ENCODE assay signal across 21 mouse cellular contexts in the genomic region with DNA sequence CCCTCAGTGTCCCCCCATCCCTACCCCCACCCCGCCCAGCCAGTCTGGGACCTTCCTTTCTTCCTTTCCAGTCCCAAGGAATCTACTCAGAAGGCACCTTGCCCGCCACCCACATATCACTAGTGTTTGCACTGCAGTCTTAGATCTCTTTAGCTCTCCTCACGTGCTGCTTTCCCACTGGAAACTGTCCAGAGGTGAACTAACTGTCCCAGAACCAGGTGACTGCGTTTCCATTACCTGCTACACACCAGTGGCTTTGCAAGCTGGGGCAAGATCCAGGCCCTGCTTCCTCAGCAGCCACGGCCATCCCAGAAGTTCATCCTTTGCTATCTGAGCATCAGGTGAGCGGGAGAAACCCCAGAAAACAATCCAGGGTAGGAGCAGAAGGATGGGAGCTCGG. TPM values are rescaled to one million over a fixed set of nuclear protein-coding genes. Genes with fewer than 3 reads are reported as not detected.
A peak's percentile ranks its signal among the peaks of the same experiment; 100 is the strongest.
DNase-seq lines count a peak whose midpoint lies in the region; ATAC-seq lines count a peak whose summit lies in the region.
"Had no signal": no experiment of that assay in that cellular context is flagged by ENCODE, and none has a peak within 500 bp of the region (broad histone marks: within the 10 kb centered on the region; RNA-seq: fewer than 3 reads in every experiment).

No protein-coding gene starts in this region.

- H3K4me1 ChIP-seq in heart, embryonic 10.5 days: peaks cover 57% of the 10 kb centered on the region
- H3K4me1 ChIP-seq in lung, embryonic 15.5 days: peaks cover 76% of the 10 kb centered on the region
- peaks cover 55% of the 10 kb centered on the region for H3K4me1 ChIP-seq in kidney, embryonic 16.5 days (ENCODE audit: insufficient read depth, low read length)
- peaks cover 49% of the 10 kb centered on the region for H3K4me1 ChIP-seq in stomach, embryonic 15.5 days

- H3K27ac ChIP-seq in heart, embryonic 10.5 days: 0 out of 2 replicates have a peak overlapping the region, but pooled peaks have one; percentile 30
- peak overlapping the region; percentile 92 for H3K27ac ChIP-seq in lung, embryonic 15.5 days
- peak overlapping the region; percentile 85 for H3K27ac ChIP-seq in kidney, embryonic 16.5 days (ENCODE audit: low read length)
- peak overlapping the region; percentile 84 for H3K27ac ChIP-seq in stomach, embryonic 15.5 days
- H3K27ac ChIP-seq: gastrocnemius, adult 2 months; hindbrain, embryonic 15.5 days; liver, embryonic 15.5 days; midbrain, embryonic 12.5 days; neural tube, embryonic 13.5 days had no signal

- no peak overlapping the region for H3K9ac ChIP-seq in lung, embryonic 15.5 days
- H3K9ac ChIP-seq in kidney, embryonic 16.5 days (replicated peaks; ENCODE audit: low read length): no peak overlapping the region
- no peak overlapping the region for H3K9ac ChIP-seq in stomach, embryonic 15.5 days
- H3K9ac ChIP-seq: heart, embryonic 12.5 days; hindbrain, embryonic 15.5 days; liver, embryonic 15.5 days; midbrain, embryonic 12.5 days; neural tube, embryonic 13.5 days had no signal

- no peaks in the 10 kb centered on the region for H3K36me3 ChIP-seq in heart, embryonic 10.5 days
- H3K36me3 ChIP-seq in lung, embryonic 15.5 days: no peaks in the 10 kb centered on the region
- H3K36me3 ChIP-seq in kidney, embryonic 16.5 days (ENCODE audit: insufficient read depth, low read length): no peaks in the 10 kb centered on the region
- H3K36me3 ChIP-seq in stomach, embryonic 15.5 days: no peaks in the 10 kb centered on the region
- H3K36me3 ChIP-seq: heart, embryonic 12.5 days; hindbrain, embryonic 15.5 days; liver, embryonic 15.5 days; midbrain, embryonic 12.5 days; neural tube, embryonic 13.5 days had no signal

- WGBS in heart, embryonic 10.5 days: 73% methylated on average over 7 of the region's 7 CpGs
- 58% methylated on average over 7 of the region's 7 CpGs for WGBS in lung, embryonic 15.5 days
- WGBS in kidney, embryonic 16.5 days: 70% methylated on average over 7 of the region's 7 CpGs
- WGBS in stomach, embryonic 15.5 days: 71% methylated on average over 7 of the region's 7 CpGs

- no peaks in the 10 kb centered on the region for H3K27me3 ChIP-seq in heart, embryonic 10.5 days (ENCODE audit: insufficient read depth, poor library complexity, severe bottlenecking)
- no peaks in the 10 kb centered on the region for H3K27me3 ChIP-seq in lung, embryonic 15.5 days
- no peaks in the 10 kb centered on the region for H3K27me3 ChIP-seq in kidney, embryonic 16.5 days (ENCODE audit: insufficient read depth, low read length)
- H3K27me3 ChIP-seq in stomach, embryonic 15.5 days (replicated peaks): no peaks in the 10 kb centered on the region
- H3K27me3 ChIP-seq: heart, embryonic 12.5 days; hindbrain, embryonic 15.5 days; liver, embryonic 15.5 days; midbrain, embryonic 12.5 days; neural tube, embryonic 13.5 days had no signal

- no peak overlapping the region for H3K4me3 ChIP-seq in heart, embryonic 10.5 days
- no peak overlapping the region for H3K4me3 ChIP-seq in lung, embryonic 15.5 days
- H3K4me3 ChIP-seq in kidney, embryonic 16.5 days (ENCODE audit: low read length): no peak overlapping the region
- no peak overlapping the region for H3K4me3 ChIP-seq in stomach, embryonic 15.5 days (replicated peaks)
- H3K4me3 ChIP-seq: gastrocnemius, adult 2 months; heart, embryonic 12.5 days; hindbrain, embryonic 15.5 days; liver, embryonic 15.5 days; midbrain, embryonic 12.5 days; neural tube, embryonic 13.5 days had no signal

- no peak for DNase-seq in heart, embryonic 10.5 days (ENCODE audit: low spot score)
- no peak for DNase-seq in heart, postnatal 4 days
- DNase-seq in lung, postnatal 36 days: no peak
- DNase-seq in urinary bladder, postnatal 14 days (ENCODE audit: low spot score): no peak
- no peak for DNase-seq in MN1 (ENCODE audit: low spot score)
- DNase-seq: adrenal gland, postnatal 14 days; cerebellum, adult 9-11 months; gastrocnemius, adult 2 months; heart, postnatal 14 days; right cerebral cortex, adult 18-20 months; thymus, adult 18-20 months had no signal

- no peaks in the 10 kb centered on the region for H3K9me3 ChIP-seq in heart, embryonic 10.5 days
- no peaks in the 10 kb centered on the region for H3K9me3 ChIP-seq in lung, embryonic 15.5 days
- no peaks in the 10 kb centered on the region for H3K9me3 ChIP-seq in kidney, embryonic 16.5 days (ENCODE audit: low read length)
- H3K9me3 ChIP-seq in stomach, embryonic 15.5 days: no peaks in the 10 kb centered on the region
- H3K9me3 ChIP-seq: heart, embryonic 12.5 days; hindbrain, embryonic 15.5 days; liver, embryonic 15.5 days; midbrain, embryonic 12.5 days; neural tube, embryonic 13.5 days had no signal

- no peak for ATAC-seq in lung, embryonic 15.5 days (ENCODE audit: borderline replicate concordance, extremely low read depth, low FRiP score, low TSS enrichment)
- no peak for ATAC-seq in kidney, embryonic 16.5 days (ENCODE audit: low FRiP score, low TSS enrichment)
- no peak for ATAC-seq in stomach, embryonic 15.5 days (ENCODE audit: insufficient read depth, low FRiP score, low read depth)
- ATAC-seq: activated CD4-positive, CD25-positive, alpha-beta regulatory T cell, adult 4 months; CD4-positive, CD25-positive, alpha-beta regulatory T cell, adult 4 months had no signal

- H3K4me2 ChIP-seq in lung, embryonic 15.5 days: peak overlapping the region; percentile 19; the same call in 1 of the 2 replicates
- no peak overlapping the region for H3K4me2 ChIP-seq in kidney, embryonic 16.5 days (replicated peaks; ENCODE audit: low read depth, low read length)
- H3K4me2 ChIP-seq in stomach, embryonic 15.5 days: no peak overlapping the region
- H3K4me2 ChIP-seq: heart, embryonic 12.5 days; hindbrain, embryonic 15.5 days; liver, embryonic 15.5 days; midbrain, embryonic 12.5 days; neural tube, embryonic 13.5 days had no signal

RNA-seq across cellular contexts. Expression of a gene that starts 41.4 kb away (rescaled TPM):
- 18.4 and 25.4 TPM in 2 replicates for polyA plus RNA-seq in heart, embryonic 10.5 days (2016; fragmentation: Nextera tagmentation; extraction: Ambion mirVana)
- total RNA-seq in heart, postnatal 4 days (2021): 10 to 100 TPM; 17.9 to 19.8 TPM
- polyA plus RNA-seq in lung, embryonic 15.5 days (2015; fragmentation: Nextera tagmentation; extraction: Ambion mirVana): 62.0 and 72.2 TPM in 2 replicates
- polyA plus RNA-seq in kidney, embryonic 16.5 days (2015; fragmentation: Nextera tagmentation; extraction: Ambion mirVana): 59.3 and 62.0 TPM in 2 replicates
- polyA plus RNA-seq in stomach, embryonic 15.5 days (2015; fragmentation: Nextera tagmentation; extraction: Ambion mirVana): 61.0 and 62.7 TPM in 2 replicates

Comparison
In these comparisons a context has a peak if more than half of its experiments do, and no peak if none do; other contexts are left out.
1. H3K27ac ChIP-seq: peak in every context shown above with its lines; median percentile 92 in lung, embryonic 15.5 days; 85 in kidney, embryonic 16.5 days; 84 in stomach, embryonic 15.5 days; 30 in heart, embryonic 10.5 days.